Mouse (Mus musculus) forebrain, postnatal 0 days (tissue): ENCODE data around the gene Cep170b. TPM values are rescaled to one million over a fixed set of nuclear protein-coding genes. Genes with fewer than 3 reads are reported as not detected.

Experiments
- ATAC-seq: fragments of 200-750 bp; cut with Nextera tagmentation; 2 replicates; pipeline ENCODE4 v1.8.0; 2017; ENCODE audit warnings: mild to moderate bottlenecking, moderate library complexity
- DNase-seq: peaks from one replicate; pipeline ENCODE4 v3.0.0-alpha.2; 2015
- H3K27ac ChIP-seq: fragments of 300-500 bp; sonication (generic); 2 replicates; pipeline ENCODE4 v1.5.1; 2014; ENCODE audit warnings: low read depth, mild to moderate bottlenecking, antibody characterized with exemption, low read length, moderate library complexity, mixed read lengths
- H3K27me3 ChIP-seq: fragments of 300-500 bp; sonication (generic); 2 replicates; pipeline ENCODE4 v1.6.1; 2014; ENCODE audit warnings: mild to moderate bottlenecking, low read length, mixed read lengths; ENCODE audit not compliant: insufficient read depth
- H3K36me3 ChIP-seq: fragments of 300-500 bp; sonication (generic); 2 replicates; pipeline ENCODE4 v1.6.1; 2014; ENCODE audit warnings: mild to moderate bottlenecking, moderate library complexity; ENCODE audit not compliant: insufficient read depth
- H3K4me1 ChIP-seq: fragments of 300-500 bp; sonication (generic); 2 replicates; pipeline ENCODE4 v1.6.1; 2014; ENCODE audit warnings: antibody characterized with exemption; ENCODE audit not compliant: insufficient read depth
- H3K4me2 ChIP-seq: fragments of 300-500 bp; sonication (generic); 2 replicates; pipeline ENCODE4 v1.6.1; 2014; ENCODE audit warnings: low read depth, mild to moderate bottlenecking, moderate library complexity
- H3K4me3 ChIP-seq: fragments of 300-500 bp; sonication (generic); 2 replicates; pipeline ENCODE4 v1.5.1; 2014; ENCODE audit warnings: low read depth, low read length, mixed read lengths
- H3K9ac ChIP-seq: fragments of 300-500 bp; sonication (generic); 2 replicates; pipeline ENCODE4 v1.6.1; 2014; ENCODE audit warnings: mild to moderate bottlenecking
- H3K9me3 ChIP-seq: fragments of 300-500 bp; sonication (generic); 2 replicates; pipeline ENCODE4 v1.6.1; 2016; ENCODE audit warnings: low read length
- CTCF ChIP-seq: sonication (generic); IDR thresholded peaks from 2 replicates; pipeline ENCODE4 v1.5.1; 2016; ENCODE audit warnings: antibody characterized with exemption, control low read depth, low read depth
- WGBS: fragments of 180-500 bp; shearing (Covaris S2); extraction: QIAGEN DNeasy Blood & Tissue Kit; methylation state at CpG from one replicate; pipeline ENCODE4 v1.1.7; 2014; 5-methylcytosine and 5-hydroxymethylcytosine counted together
- polyA plus RNA-seq: library from polyadenylated mRNA; unstranded; fragments of >200 nt; fragmentation: Nextera tagmentation; extraction: Ambion mirVana; gene quantifications from 2 replicates; pipeline ENCODE4 v1.2.1, GENCODE M21; 2015
- total RNA-seq: library from RNA; depleted of rRNA; stranded (reverse); fragments of >200 nt; gene quantifications from 2 replicates; pipeline ENCODE4 v1.2.3, GENCODE M21; 2014

Gene Cep170b
- total and polyA plus RNA-seq, 2 experiments from 2014 or later, result 31.6 to 86.7 TPM

DNA sequence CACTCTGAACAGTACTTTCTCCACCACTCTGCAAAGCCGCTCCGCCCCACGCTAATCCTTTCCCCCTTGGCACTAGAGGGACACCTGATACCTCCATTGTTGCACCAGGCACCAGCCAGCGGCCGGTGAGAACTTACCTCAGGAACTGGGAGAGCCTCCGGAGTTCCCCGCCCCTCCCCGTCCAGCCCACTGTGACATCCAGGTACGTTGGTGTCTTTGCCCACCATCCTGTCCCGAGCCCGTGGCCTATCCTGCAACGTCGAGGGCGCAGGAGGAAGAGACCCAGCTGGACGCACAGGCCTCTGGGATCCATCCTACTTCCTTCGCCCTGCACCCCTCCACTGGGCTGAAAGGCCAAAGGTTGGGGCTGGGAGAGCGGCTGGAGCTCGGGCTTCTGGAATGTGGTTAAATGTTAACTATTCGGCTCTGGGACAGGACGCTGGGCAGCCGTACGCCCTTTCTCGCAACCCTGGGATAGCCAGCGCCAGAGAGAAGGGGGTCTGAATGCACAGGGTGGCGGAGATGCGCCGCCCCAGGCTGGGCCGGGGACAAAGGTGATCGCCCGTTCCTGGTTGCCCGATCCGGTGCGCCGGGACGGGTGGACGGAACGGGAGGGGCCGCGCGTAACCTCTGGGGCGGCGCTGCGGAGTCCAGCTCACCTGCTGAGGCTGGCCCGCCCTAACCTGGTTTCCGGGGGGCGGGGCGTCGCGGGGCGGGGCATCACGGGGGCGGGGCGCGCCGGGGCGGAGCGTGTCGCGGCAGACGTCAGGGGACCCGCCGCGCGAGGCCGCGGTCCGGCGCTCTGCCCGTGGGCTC is 1.4 kb downstream of the Cep170b start:
- ATAC-seq, result peak; percentile 49
- peaks cover 17% of the 10 kb centered on the region for H3K4me1 ChIP-seq
- 3% methylated on average over 43 of the region's 69 CpGs for WGBS

DNA sequence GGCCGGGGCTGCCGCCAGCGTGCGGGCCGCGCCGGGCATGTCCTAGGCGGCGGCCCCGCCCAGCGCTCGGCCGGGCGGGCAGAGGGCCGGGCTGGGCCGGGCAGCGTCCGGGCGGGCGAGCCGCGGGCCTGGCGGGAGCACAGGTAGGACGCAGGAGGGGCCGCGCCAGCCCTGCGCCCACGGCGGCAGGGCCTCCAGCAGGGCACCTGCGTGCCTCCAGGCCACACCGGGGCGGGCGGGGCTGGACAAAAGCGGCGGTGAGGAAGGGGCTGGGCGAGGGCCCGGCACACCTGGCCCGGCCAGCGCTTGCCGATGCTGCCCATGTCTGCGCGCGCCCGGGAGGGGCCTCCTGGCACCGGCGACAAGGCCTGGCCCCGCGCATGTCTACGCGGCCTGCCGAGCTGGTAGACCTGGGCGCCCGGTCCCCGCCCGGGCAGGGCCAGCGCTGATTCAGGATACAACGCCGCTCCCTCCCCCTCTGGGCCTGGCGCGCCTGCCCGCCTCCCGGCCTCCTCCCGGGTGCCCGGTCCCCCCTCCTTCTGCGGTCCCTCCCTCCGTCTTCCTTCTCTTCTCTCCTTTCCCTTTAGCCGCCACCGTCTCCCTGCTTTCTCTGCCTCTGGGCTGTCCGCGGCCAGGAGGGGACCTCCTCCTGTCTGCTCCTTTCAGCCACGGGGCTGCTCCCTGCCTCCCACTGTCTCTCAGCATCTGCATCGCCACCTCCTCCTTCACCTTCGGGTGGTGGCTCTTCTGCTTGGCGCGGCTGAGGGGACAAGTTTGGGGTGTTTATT is 2.2 kb downstream of the Cep170b start:
- peak; percentile 62 for ATAC-seq

More for the DNA sequence above, 1.4 kb downstream of the Cep170b start:
- TF ChIP-seq CTCF, result no peak
- Histone ChIP-seq H3K9ac (peak overlapping the region; percentile 90), H3K27me3 (no peaks in the 10 kb centered on the region), H3K4me3 (peak overlapping the region; percentile 84), H3K4me2 (peak overlapping the region; percentile 93), H3K36me3 (peaks cover 9% of the 10 kb centered on the region; the same call in 1 of the 2 replicates), H3K27ac (peak overlapping the region; percentile 67; the same call in 1 of the 2 replicates), H3K9me3 (no peaks in the 10 kb centered on the region)
- DNase-seq, result peak; percentile 53

DNA sequence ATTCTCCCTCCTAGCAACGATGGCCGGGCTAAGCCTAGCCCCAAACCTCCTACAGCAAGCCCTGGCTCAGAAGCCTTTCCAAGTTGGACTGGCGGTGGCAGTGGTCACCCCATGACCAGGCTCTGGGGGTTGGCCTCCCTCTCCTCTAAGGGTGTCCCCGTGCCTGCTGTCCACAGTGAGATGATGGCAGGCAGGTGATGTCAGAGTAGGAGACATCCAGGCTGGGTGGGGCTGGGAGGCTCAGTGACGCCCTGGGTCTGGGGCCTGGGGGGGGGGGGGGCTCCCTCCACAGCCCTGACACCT is 2.7 kb downstream of the Cep170b start:
- H3K9me3 ChIP-seq, result no peaks in the 10 kb centered on the region
- H3K27ac ChIP-seq, result no peak overlapping the region
- no peak for TF ChIP-seq CTCF
- ATAC-seq, result peak; percentile 26; the same call in 1 of the 2 replicates
- peaks cover 17% of the 10 kb centered on the region for H3K4me1 ChIP-seq
- peaks cover 17% of the 10 kb centered on the region; the same call in 1 of the 2 replicates for H3K36me3 ChIP-seq
- 14% methylated on average over 5 of the region's 5 CpGs for WGBS
- no peaks in the 10 kb centered on the region for H3K27me3 ChIP-seq
- H3K4me3 ChIP-seq, result peak overlapping the region; percentile 84
- DNase-seq, result no peak
- H3K4me2 ChIP-seq, result peak overlapping the region; percentile 93
- H3K9ac ChIP-seq, result peak overlapping the region; percentile 90

More for the DNA sequence above, 2.2 kb downstream of the Cep170b start:
- DNase-seq, result peak; percentile 56
- Histone ChIP-seq H3K4me1 (peaks cover 17% of the 10 kb centered on the region), H3K9ac (peak overlapping the region; percentile 90), H3K27ac (peak overlapping the region; percentile 67), H3K9me3 (no peaks in the 10 kb centered on the region), H3K36me3 (peaks cover 17% of the 10 kb centered on the region; the same call in 1 of the 2 replicates), H3K4me2 (peak overlapping the region; percentile 93), H3K27me3 (no peaks in the 10 kb centered on the region), H3K4me3 (peak overlapping the region; percentile 84)
- no peak for TF ChIP-seq CTCF
- 4% methylated on average over 59 of the region's 75 CpGs for WGBS

DNA sequence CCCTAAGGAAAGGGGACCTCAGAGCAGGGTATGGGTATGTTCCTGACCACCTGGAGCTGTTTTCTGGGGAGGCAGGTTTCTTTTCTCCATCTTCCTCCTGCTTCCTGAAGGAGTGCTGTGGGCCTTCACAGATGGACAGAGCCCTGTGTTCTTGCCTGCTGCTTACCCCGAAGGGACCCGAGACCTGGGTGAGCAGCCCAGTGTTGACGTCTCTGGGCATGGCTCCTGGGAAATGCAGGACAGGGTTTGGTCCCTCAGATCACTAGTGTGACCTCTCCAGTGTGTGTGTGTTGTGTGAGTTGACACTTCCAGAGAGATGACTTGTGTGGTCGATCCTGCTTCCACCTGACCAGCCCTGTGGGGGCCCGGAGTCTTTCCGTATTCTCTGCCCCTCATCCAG is 3.2 kb downstream of the Cep170b start:
- 90% methylated on average over 6 of the region's 6 CpGs for WGBS
- no peak overlapping the region for H3K27ac ChIP-seq
- ATAC-seq, result no peak

DNA sequence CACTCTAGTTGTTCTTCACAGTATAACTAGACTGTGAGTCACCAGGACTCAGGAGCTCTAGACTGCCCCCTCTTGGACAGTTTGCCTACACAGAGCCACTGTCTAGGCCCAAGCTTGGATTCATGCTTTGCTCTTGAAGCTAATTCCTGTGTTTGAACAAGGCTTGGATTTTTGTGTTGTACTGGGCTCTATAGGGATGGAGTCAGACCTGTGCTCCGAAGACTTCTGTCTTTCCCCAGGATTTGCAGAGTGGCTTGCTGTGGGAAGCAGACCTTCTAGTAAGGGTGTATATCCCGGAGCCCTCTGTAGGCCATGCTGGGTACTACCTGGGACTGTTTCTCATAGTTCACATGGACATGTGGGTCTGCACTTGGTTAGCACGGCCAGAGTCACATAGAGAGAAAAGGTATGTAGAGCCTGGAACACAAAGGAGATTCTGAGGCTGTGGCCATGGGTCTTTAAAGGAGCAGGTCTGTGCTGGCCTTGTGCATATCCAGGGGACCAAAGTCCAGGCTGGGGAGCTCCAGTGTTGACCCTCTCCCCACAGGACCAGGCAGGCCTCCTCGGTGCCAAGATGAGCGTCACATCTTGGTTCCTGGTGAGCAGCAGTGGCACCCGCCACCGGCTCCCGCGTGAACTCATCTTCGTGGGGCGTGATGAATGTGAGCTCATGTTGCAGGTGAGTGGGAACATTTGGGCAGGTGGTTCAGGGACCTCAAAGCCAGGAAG is 4.0 kb downstream of the Cep170b start:
- ATAC-seq (peak; percentile 56), DNase-seq (peak; percentile 80)
- Histone ChIP-seq H3K9me3 (no peaks in the 10 kb centered on the region), H3K4me3 (no peak overlapping the region), H3K27ac (no peak overlapping the region), H3K36me3 (peaks cover 17% of the 10 kb centered on the region; the same call in 1 of the 2 replicates), H3K27me3 (no peaks in the 10 kb centered on the region), H3K4me2 (0 out of 2 replicates have a peak overlapping the region, but pooled peaks have one; percentile 10), H3K9ac (no peak overlapping the region), H3K4me1 (peaks cover 17% of the 10 kb centered on the region)
- WGBS, result 80% methylated on average over 11 of the region's 11 CpGs
- peak; percentile 68 for TF ChIP-seq CTCF

More for the DNA sequence above, 3.2 kb downstream of the Cep170b start:
- H3K4me2 ChIP-seq, result peak overlapping the region; percentile 93
- H3K9ac ChIP-seq, result peak overlapping the region; percentile 90; the same call in 1 of the 2 replicates
- TF ChIP-seq CTCF, result no peak
- no peaks in the 10 kb centered on the region for H3K27me3 ChIP-seq
- H3K4me1 ChIP-seq, result peaks cover 17% of the 10 kb centered on the region
- H3K36me3 ChIP-seq, result peaks cover 17% of the 10 kb centered on the region; the same call in 1 of the 2 replicates
- peak overlapping the region; percentile 84 for H3K4me3 ChIP-seq
- no peaks in the 10 kb centered on the region for H3K9me3 ChIP-seq
- DNase-seq, result no peak

DNA sequence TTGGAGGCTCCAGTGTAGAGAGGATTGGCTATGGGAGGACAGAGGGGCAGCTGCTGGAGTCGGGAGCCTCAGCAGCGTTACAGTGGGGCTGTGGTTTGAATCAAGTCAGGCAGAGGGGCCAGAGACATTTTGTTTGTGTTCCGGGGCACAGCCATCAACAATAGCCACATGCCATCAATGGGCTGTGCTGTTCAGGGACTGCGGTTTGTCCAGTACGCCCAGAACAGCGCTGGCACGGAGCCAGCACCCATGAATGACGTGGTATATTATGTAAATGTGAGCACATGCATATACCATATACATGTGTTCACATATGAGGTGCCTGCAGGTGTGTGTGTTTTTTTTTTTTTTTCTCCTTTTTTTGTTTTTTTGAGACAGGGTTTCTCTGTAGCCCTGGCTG is 7.5 kb downstream of the Cep170b start:
- TF ChIP-seq CTCF, result no peak
- DNase-seq (no peak), ATAC-seq (no peak)
- no peak overlapping the region for H3K4me2 ChIP-seq
- no peaks in the 10 kb centered on the region for H3K9me3 ChIP-seq
- H3K27ac ChIP-seq, result no peak overlapping the region
- 47% methylated on average over 8 of the region's 8 CpGs for WGBS
- no peaks in the 10 kb centered on the region for H3K27me3 ChIP-seq
- H3K4me3 ChIP-seq, result no peak overlapping the region
- H3K4me1 ChIP-seq, result peaks cover 12% of the 10 kb centered on the region
- peaks cover 43% of the 10 kb centered on the region for H3K36me3 ChIP-seq
- no peak overlapping the region for H3K9ac ChIP-seq
